26 mouse cellular contexts compared by ENCODE assay signal in genomic region chr4:124736952-124737351, GRCm38 (mm10). TPM values are rescaled to one million over a fixed set of nuclear protein-coding genes. Genes with fewer than 3 reads are reported as not detected.
A peak's percentile ranks its signal among the peaks of the same experiment; 100 is the strongest.
DNase-seq lines count a peak whose midpoint lies in the region; ATAC-seq and TF ChIP-seq lines count a peak whose summit lies in the region.
"Had no signal": no experiment of that assay in that cellular context is flagged by ENCODE, and none has a peak within 500 bp of the region (broad histone marks: within the 10 kb centered on the region; RNA-seq: fewer than 3 reads in every experiment).

No protein-coding gene starts in this region.

- no peaks in the 10 kb centered on the region for H3K9me3 ChIP-seq in forebrain, embryonic 15.5 days
- no peaks in the 10 kb centered on the region for H3K9me3 ChIP-seq in forebrain, embryonic 16.5 days (ENCODE audit: control insufficient read depth, low read length)
- H3K9me3 ChIP-seq: forebrain, embryonic 13.5 days; G1E; heart, embryonic 12.5 days; limb, embryonic 13.5 days; lung, embryonic 15.5 days; stomach, embryonic 15.5 days had no signal

- H3K4me3 ChIP-seq in forebrain, embryonic 15.5 days: no peak overlapping the region
- H3K4me3 ChIP-seq in forebrain, embryonic 16.5 days (replicated peaks; ENCODE audit: low read length): no peak overlapping the region
- H3K4me3 ChIP-seq in layer of hippocampus, adult 2 months: no peak overlapping the region
- no peak overlapping the region for H3K4me3 ChIP-seq in testis, adult 2 months (ENCODE audit: control insufficient read depth, low read depth, low read length)
- H3K4me3 ChIP-seq: erythroblast, embryonic 14.5 days; forebrain, embryonic 13.5 days; heart, adult 2 months; heart, embryonic 12.5 days; limb, embryonic 13.5 days; lung, embryonic 15.5 days; stomach, embryonic 15.5 days had no signal

- H3K36me3 ChIP-seq in forebrain, embryonic 15.5 days: peaks cover 17% of the 10 kb centered on the region
- H3K36me3 ChIP-seq in forebrain, embryonic 16.5 days (ENCODE audit: control insufficient read depth, insufficient read depth): peaks cover 6% of the 10 kb centered on the region; the same call in 1 of the 2 replicates
- H3K36me3 ChIP-seq in testis, adult 2 months (ENCODE audit: control insufficient read depth, insufficient read depth, low read length): no peaks in the 10 kb centered on the region

- DNase-seq in layer of hippocampus, adult 2 months (ENCODE audit: low spot score in 2 of 2): no peak
- no peak for DNase-seq in layer of hippocampus, adult 18-20 months (ENCODE audit: low spot score in 2 of 2)
- DNase-seq in testis, postnatal 14 days (ENCODE audit: low spot score): no peak
- peak; percentile 30 for DNase-seq in retina, postnatal 1 day
- DNase-seq in urinary bladder, adult 18-20 months (ENCODE audit: low spot score in 2 of 2): no peak
- DNase-seq: adrenal gland, adult 8-10 months; cerebellum, adult 11 months; cerebellum, adult 9-11 months; heart, adult 2 months; heart, postnatal 4 days; kidney, postnatal 10 days; right cerebral cortex, postnatal 14 days; thymus, adult 18-20 months; thymus, postnatal 25 days had no signal

- no peak overlapping the region for H3K9ac ChIP-seq in forebrain, embryonic 15.5 days (replicated peaks)
- no peak overlapping the region for H3K9ac ChIP-seq in forebrain, embryonic 16.5 days (replicated peaks; ENCODE audit: low read depth, low read length)
- H3K9ac ChIP-seq: forebrain, embryonic 13.5 days; heart, embryonic 12.5 days; limb, embryonic 13.5 days; lung, embryonic 15.5 days; stomach, embryonic 15.5 days had no signal

- H3K27me3 ChIP-seq in forebrain, embryonic 15.5 days: no peaks in the 10 kb centered on the region
- no peaks in the 10 kb centered on the region for H3K27me3 ChIP-seq in forebrain, embryonic 16.5 days (replicated peaks; ENCODE audit: control insufficient read depth, insufficient read depth, low read length)
- no peaks in the 10 kb centered on the region for H3K27me3 ChIP-seq in testis, adult 2 months (ENCODE audit: control insufficient read depth, insufficient read depth, low read length)
- H3K27me3 ChIP-seq: forebrain, embryonic 13.5 days; heart, embryonic 12.5 days; limb, embryonic 13.5 days; lung, embryonic 15.5 days; stomach, embryonic 15.5 days had no signal

- 0 out of 2 replicates have a peak overlapping the region, but pooled peaks have one; percentile 8 for H3K27ac ChIP-seq in forebrain, embryonic 15.5 days (replicated peaks)
- no peak overlapping the region for H3K27ac ChIP-seq in forebrain, embryonic 16.5 days (ENCODE audit: low read length)
- peak overlapping the region; percentile 20; the same call in 1 of the 2 replicates for H3K27ac ChIP-seq in layer of hippocampus, adult 2 months
- H3K27ac ChIP-seq in testis, adult 2 months (ENCODE audit: control insufficient read depth, insufficient read depth, low read depth, low read length): 0 out of 2 replicates have a peak overlapping the region, but pooled peaks have one; percentile 23
- H3K27ac ChIP-seq: heart, adult 2 months; limb, embryonic 13.5 days; lung, embryonic 15.5 days; stomach, embryonic 15.5 days had no signal

- ATAC-seq in forebrain, embryonic 15.5 days (replicated peaks): no peak
- ATAC-seq in forebrain, embryonic 16.5 days: no peak
- ATAC-seq: forebrain, embryonic 13.5 days; intestine, postnatal 0 days had no signal

- 63% methylated on average over 2 of the region's 2 CpGs for WGBS in forebrain, embryonic 15.5 days
- WGBS in forebrain, embryonic 16.5 days: 62% methylated on average over 2 of the region's 2 CpGs

- no peak for TF ChIP-seq POLR2A in testis, adult 2 months (IDR thresholded peaks at IDR 0.05; ENCODE audit: control insufficient read depth, low read depth, low read length)

- H3K4me1 ChIP-seq in forebrain, embryonic 15.5 days: peaks cover 5% of the 10 kb centered on the region
- H3K4me1 ChIP-seq in forebrain, embryonic 16.5 days (replicated peaks; ENCODE audit: control insufficient read depth, insufficient read depth, low read length): peaks cover 6% of the 10 kb centered on the region
- peaks cover 3% of the 10 kb centered on the region for H3K4me1 ChIP-seq in testis, adult 2 months (ENCODE audit: control insufficient read depth, insufficient read depth, low read length)
- H3K4me1 ChIP-seq: stomach, embryonic 15.5 days had no signal

- no peak for TF ChIP-seq CTCF in layer of hippocampus, adult 2 months (conservative IDR thresholded peaks at IDR 0.05)
- TF ChIP-seq CTCF in testis, adult 2 months (IDR thresholded peaks at IDR 0.05; ENCODE audit: control insufficient read depth, insufficient read depth, insufficient replicate concordance, low read depth, low read length): no peak

- H3K4me2 ChIP-seq in forebrain, embryonic 15.5 days (replicated peaks): no peak overlapping the region
- no peak overlapping the region for H3K4me2 ChIP-seq in forebrain, embryonic 16.5 days (ENCODE audit: low read length)
- H3K4me2 ChIP-seq: forebrain, embryonic 13.5 days; heart, embryonic 12.5 days; limb, embryonic 13.5 days; liver, embryonic 11.5 days; lung, embryonic 15.5 days; stomach, embryonic 15.5 days had no signal

RNA-seq across cellular contexts. Expression of gene Inpp5b, which starts 4.7 kb away (rescaled TPM):
- 22.6 and 25.2 TPM in 2 replicates for polyA plus RNA-seq in forebrain, embryonic 15.5 days (2015; fragmentation: Nextera tagmentation; extraction: Ambion mirVana)
- polyA plus RNA-seq in forebrain, embryonic 16.5 days (2015; fragmentation: Nextera tagmentation; extraction: Ambion mirVana): 25.3 and 25.6 TPM in 2 replicates
- total RNA-seq in layer of hippocampus, adult 2 months (2021): 10 to 100 TPM; 43.6 to 51.2 TPM
- 10 to 100 TPM; 42.9 to 47.1 TPM for total RNA-seq in layer of hippocampus, adult 18-20 months (2021)
- polyA plus RNA-seq in testis, adult 2 months (2012; rRNA removed): 19.3 and 26.9 TPM in 2 replicates

RNA-seq across cellular contexts. Expression of gene Sf3a3, which starts 22.4 kb away (rescaled TPM):
- polyA plus RNA-seq in forebrain, embryonic 15.5 days (2015; fragmentation: Nextera tagmentation; extraction: Ambion mirVana): 132 and 133 TPM in 2 replicates
- polyA plus RNA-seq in forebrain, embryonic 16.5 days (2015; fragmentation: Nextera tagmentation; extraction: Ambion mirVana): 128 and 129 TPM in 2 replicates
- 10 to 100 TPM; 35.1 to 35.7 TPM for total RNA-seq in layer of hippocampus, adult 2 months (2021)
- 10 to 100 TPM; 35.0 TPM for total RNA-seq in layer of hippocampus, adult 18-20 months (2021)
- polyA plus RNA-seq in testis, adult 2 months (2012; rRNA removed): 24.2 and 24.7 TPM in 2 replicates

RNA-seq across cellular contexts. Expression of gene Fhl3, which starts 36.5 kb away (rescaled TPM):
- 1.6 and 2.2 TPM in 2 replicates for polyA plus RNA-seq in forebrain, embryonic 15.5 days (2015; fragmentation: Nextera tagmentation; extraction: Ambion mirVana)
- polyA plus RNA-seq in forebrain, embryonic 16.5 days (2015; fragmentation: Nextera tagmentation; extraction: Ambion mirVana): 1.9 and 2.3 TPM in 2 replicates
- total RNA-seq in layer of hippocampus, adult 2 months (2021): 1 to 10 TPM; 1.4 to 1.5 TPM
- 1 to 10 TPM; 1.2 to 1.4 TPM for total RNA-seq in layer of hippocampus, adult 18-20 months (2021)
- polyA plus RNA-seq in testis, adult 2 months (2012; rRNA removed): 1.2 and 1.6 TPM in 2 replicates

RNA-seq across cellular contexts. Expression of gene Utp11, which starts 43.6 kb away (rescaled TPM):
- 44.4 and 46.0 TPM in 2 replicates for polyA plus RNA-seq in forebrain, embryonic 15.5 days (2015; fragmentation: Nextera tagmentation; extraction: Ambion mirVana)
- polyA plus RNA-seq in forebrain, embryonic 16.5 days (2015; fragmentation: Nextera tagmentation; extraction: Ambion mirVana): 42.1 and 48.3 TPM in 2 replicates
- total RNA-seq in layer of hippocampus, adult 2 months (2021): 10 to 100 TPM; 16.6 to 18.6 TPM
- 10 to 100 TPM; 16.8 to 18.1 TPM for total RNA-seq in layer of hippocampus, adult 18-20 months (2021)
- 4.3 and 4.8 TPM in 2 replicates for polyA plus RNA-seq in testis, adult 2 months (2012; rRNA removed)
